Mouse (Mus musculus) liver, embryonic 16.5 days (tissue): ENCODE results near the gene Hip1r. TPM values are rescaled to one million over a fixed set of nuclear protein-coding genes. Genes with fewer than 3 reads are reported as not detected.
A peak's percentile ranks its signal among the peaks of the same experiment; 100 is the strongest.

Experiments used
- ATAC-seq: fragments of 200-750 bp; cut with Nextera tagmentation; 2 replicates; pipeline ENCODE4 v1.8.0; 2017; ENCODE audit warnings: low read depth, mild to moderate bottlenecking, moderate number of reproducible peaks, moderate library complexity
- H3K27ac ChIP-seq: fragments of 300-500 bp; sonication (generic); 2 replicates; pipeline ENCODE4 v1.5.1; 2014; ENCODE audit warnings: mild to moderate bottlenecking, low read length
- H3K27me3 ChIP-seq: fragments of 300-500 bp; sonication (generic); 2 replicates; pipeline ENCODE4 v1.6.1; 2014; ENCODE audit warnings: low read depth, low read length, mixed read lengths; ENCODE audit not compliant: control insufficient read depth, insufficient read depth
- H3K36me3 ChIP-seq: fragments of 300-500 bp; sonication (generic); 2 replicates; pipeline ENCODE4 v1.6.1; 2014; ENCODE audit warnings: mild to moderate bottlenecking; ENCODE audit not compliant: control insufficient read depth, insufficient read depth
- H3K4me1 ChIP-seq: fragments of 300-500 bp; sonication (generic); 2 replicates; pipeline ENCODE4 v1.6.1; 2014; ENCODE audit warnings: low read depth, low read length, mixed read lengths; ENCODE audit not compliant: control insufficient read depth
- H3K4me2 ChIP-seq: fragments of 300-500 bp; sonication (generic); 2 replicates; pipeline ENCODE4 v1.6.1; 2014; ENCODE audit warnings: low read depth, low read length, mixed read lengths
- H3K4me3 ChIP-seq: fragments of 300-500 bp; sonication (generic); 2 replicates; pipeline ENCODE4 v1.5.1; 2014; ENCODE audit warnings: low read depth, mild to moderate bottlenecking, low read length
- H3K9ac ChIP-seq: fragments of 300-500 bp; sonication (generic); 2 replicates; pipeline ENCODE4 v1.6.1; 2014; ENCODE audit warnings: low read depth, low read length
- H3K9me3 ChIP-seq: fragments of 300-500 bp; sonication (generic); replicated peaks from 2 replicates; pipeline ENCODE4 v1.6.1; 2016; ENCODE audit warnings: low read length; ENCODE audit not compliant: control insufficient read depth
- WGBS: fragments of 180-500 bp; shearing (Covaris S2); extraction: QIAGEN DNeasy Blood & Tissue Kit; methylation state at CpG from one replicate; pipeline ENCODE4 v1.1.7; 2014; ENCODE audit not compliant: insufficient replicate concordance; 5-methylcytosine and 5-hydroxymethylcytosine counted together
- polyA plus RNA-seq: library from polyadenylated mRNA; unstranded; fragments of >200 nt; fragmentation: Nextera tagmentation; extraction: Ambion mirVana; gene quantifications from 2 replicates; pipeline ENCODE4 v1.2.1, GENCODE M21; 2015

The Hip1r gene
- polyA plus RNA-seq, 1 experiment from 2014 or later: 16.3 TPM

GRCm38 (mm10) chr5:123989941-123990885 lies 16.8 kb downstream of the Hip1r start:
- H3K36me3 ChIP-seq: no peaks in the 10 kb centered on the region
- H3K4me1 ChIP-seq: no peaks in the 10 kb centered on the region; the same call in 1 of the 2 replicates
- no peak overlapping the region for H3K9ac ChIP-seq
- H3K27ac ChIP-seq: no peak overlapping the region
- H3K27me3 ChIP-seq: no peaks in the 10 kb centered on the region
- no peak overlapping the region for H3K4me3 ChIP-seq
- 75% methylated on average over 20 of the region's 20 CpGs for WGBS
- ATAC-seq: no peak
- no peak overlapping the region for H3K4me2 ChIP-seq
- H3K9me3 ChIP-seq: no peaks in the 10 kb centered on the region

DNA sequence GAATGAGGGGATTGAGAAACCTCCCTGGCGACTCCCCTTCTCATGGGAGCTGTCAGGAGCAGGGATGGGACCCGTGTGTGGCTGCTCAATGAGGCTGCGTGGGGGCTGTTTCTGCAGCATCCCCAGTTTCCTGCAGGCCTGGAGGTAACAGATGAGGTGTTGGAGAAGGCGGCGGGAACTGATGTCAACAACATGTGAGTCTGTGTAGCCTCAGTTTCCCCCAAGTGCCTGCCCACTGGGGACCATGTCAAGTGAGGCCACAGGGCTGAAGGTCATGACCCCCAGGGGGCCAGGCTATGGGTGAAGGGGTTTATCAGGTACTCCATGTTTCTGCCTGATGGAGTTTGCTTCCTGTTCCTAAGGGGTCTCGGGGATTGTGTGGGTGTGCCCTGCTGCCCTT lies 17.9 kb downstream of the Hip1r start:
- no peaks in the 10 kb centered on the region; the same call in 1 of the 2 replicates for H3K4me1 ChIP-seq
- 74% methylated on average over 6 of the region's 6 CpGs for whole genome bisulfite sequencing
- H3K36me3 ChIP-seq: no peaks in the 10 kb centered on the region
- no peak overlapping the region for H3K9ac ChIP-seq
- no peaks in the 10 kb centered on the region for H3K27me3 ChIP-seq
- H3K27ac ChIP-seq: no peak overlapping the region
- H3K4me3 ChIP-seq: no peak overlapping the region
- H3K4me2 ChIP-seq: no peak overlapping the region
- no peak for ATAC-seq
- no peaks in the 10 kb centered on the region for H3K9me3 ChIP-seq

DNA sequence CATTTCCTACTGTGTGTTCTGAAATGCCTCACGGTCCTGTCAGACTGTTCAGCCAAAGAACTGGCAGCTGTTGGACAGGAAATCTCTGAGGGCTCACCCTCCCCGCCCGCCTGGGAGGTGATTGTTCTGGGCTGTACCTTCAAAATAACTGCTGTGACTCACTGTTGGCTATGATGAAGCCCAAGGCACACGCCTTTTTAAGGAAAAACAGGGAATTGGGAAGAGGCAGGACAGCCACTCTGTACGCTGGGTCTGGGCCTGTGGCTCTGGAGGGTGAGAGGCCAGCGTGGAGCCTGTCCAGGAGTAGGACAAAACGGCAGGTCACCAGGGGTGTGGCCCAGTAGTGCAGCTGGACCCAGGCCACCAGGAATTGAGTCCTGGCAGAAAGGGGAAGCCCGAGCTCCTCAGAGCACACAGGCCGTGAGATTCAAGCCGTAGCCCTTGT lies 18.8 kb downstream of the Hip1r start:
- Histone ChIP-seq H3K4me1 (no peaks in the 10 kb centered on the region; the same call in 1 of the 2 replicates), H3K4me3 (no peak overlapping the region), H3K36me3 (no peaks in the 10 kb centered on the region), H3K4me2 (no peak overlapping the region), H3K27ac (no peak overlapping the region), H3K9me3 (no peaks in the 10 kb centered on the region), H3K27me3 (no peaks in the 10 kb centered on the region), H3K9ac (no peak overlapping the region)
- ATAC-seq: no peak
- WGBS: 59% methylated on average over 10 of the region's 10 CpGs

GRCm38 (mm10) chr5:123992794-123993193 lies 19.4 kb downstream of the Hip1r start:
- H3K4me2 ChIP-seq: no peak overlapping the region

DNA sequence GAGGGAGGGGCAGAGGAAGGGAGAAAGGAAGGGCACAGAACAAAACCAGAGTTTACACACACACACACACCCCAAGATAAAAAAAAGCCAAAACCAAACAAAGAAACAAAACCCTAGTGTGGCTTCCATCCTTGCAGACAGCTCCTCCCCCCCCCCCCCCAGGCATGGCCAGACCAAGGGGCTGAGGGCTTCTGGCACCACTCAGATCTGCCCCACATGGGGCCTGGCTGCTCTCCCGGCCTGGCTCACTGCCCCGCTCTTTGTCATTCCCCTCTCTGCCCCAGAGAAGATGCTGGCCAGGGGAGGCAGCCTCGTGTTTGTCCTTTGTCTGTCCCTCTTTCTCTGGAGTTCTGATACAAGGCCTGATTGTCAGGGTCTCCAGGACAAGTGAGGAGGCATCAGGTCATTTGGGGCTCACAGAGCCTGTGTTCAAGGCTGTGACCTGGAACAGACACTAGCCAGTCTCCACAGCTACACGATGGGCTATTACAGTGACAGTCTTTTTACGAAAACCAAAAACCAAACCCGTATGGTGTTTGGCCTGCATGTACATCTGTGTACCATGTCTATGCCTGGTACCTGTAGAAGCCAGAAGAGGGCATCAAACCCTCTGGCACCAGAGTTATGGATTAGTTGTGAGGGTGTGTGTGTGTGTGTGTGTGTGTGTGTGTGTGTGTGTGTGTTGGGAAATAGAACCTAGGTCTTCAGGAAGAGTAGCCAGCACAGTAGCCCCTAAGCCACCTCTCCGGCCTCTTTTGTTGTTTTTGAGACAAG lies 20.0 kb downstream of the Hip1r start:
- peaks cover 2% of the 10 kb centered on the region; the same call in 1 of the 2 replicates for H3K4me1 ChIP-seq
- ATAC-seq: no peak
- no peaks in the 10 kb centered on the region for H3K27me3 ChIP-seq
- H3K36me3 ChIP-seq: peaks cover 6% of the 10 kb centered on the region
- 66% methylated on average over 7 of the region's 7 CpGs for WGBS
- no peak overlapping the region for H3K4me3 ChIP-seq
- H3K9me3 ChIP-seq: no peaks in the 10 kb centered on the region
- H3K4me2 ChIP-seq: no peak overlapping the region
- no peak overlapping the region for H3K27ac ChIP-seq
- no peak overlapping the region for H3K9ac ChIP-seq

More at GRCm38 (mm10) chr5:123992794-123993193, 19.4 kb downstream of the Hip1r start:
- no peak overlapping the region for H3K4me3 ChIP-seq
- H3K9ac ChIP-seq: no peak overlapping the region
- H3K36me3 ChIP-seq: peaks cover 5% of the 10 kb centered on the region
- H3K4me1 ChIP-seq: no peaks in the 10 kb centered on the region; the same call in 1 of the 2 replicates
- no peaks in the 10 kb centered on the region for H3K9me3 ChIP-seq
- 28% methylated on average over 5 of the region's 5 CpGs for WGBS
- ATAC-seq: no peak
- H3K27ac ChIP-seq: no peak overlapping the region
- H3K27me3 ChIP-seq: no peaks in the 10 kb centered on the region

DNA sequence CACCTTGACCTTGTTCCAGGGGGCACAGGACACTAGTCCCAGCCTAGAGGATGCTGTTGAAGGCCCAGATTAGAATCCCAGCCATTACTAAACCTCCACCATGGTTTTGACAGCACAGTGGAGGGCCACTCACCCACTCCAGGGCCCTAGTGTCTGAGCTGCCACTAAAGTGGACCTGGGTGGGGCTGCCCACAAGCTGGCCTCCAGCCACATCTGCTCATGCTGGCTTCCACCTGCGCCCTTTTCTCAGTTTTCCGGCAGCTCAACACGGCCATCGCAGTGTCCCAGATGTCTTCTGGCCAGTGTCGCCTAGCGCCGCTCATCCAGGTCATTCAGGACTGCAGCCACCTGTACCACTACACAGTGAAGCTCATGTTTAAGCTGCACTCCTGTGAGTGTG lies 21.0 kb downstream of the Hip1r start:
- WGBS: 84% methylated on average over 7 of the region's 7 CpGs
- no peak overlapping the region for H3K4me2 ChIP-seq
- H3K9me3 ChIP-seq: no peaks in the 10 kb centered on the region
- H3K27me3 ChIP-seq: no peaks in the 10 kb centered on the region
- H3K27ac ChIP-seq: no peak overlapping the region
- H3K4me1 ChIP-seq: peaks cover 6% of the 10 kb centered on the region; the same call in 1 of the 2 replicates
- ATAC-seq: no peak
- H3K9ac ChIP-seq: no peak overlapping the region
- peaks cover 6% of the 10 kb centered on the region for H3K36me3 ChIP-seq
- H3K4me3 ChIP-seq: no peak overlapping the region

DNA sequence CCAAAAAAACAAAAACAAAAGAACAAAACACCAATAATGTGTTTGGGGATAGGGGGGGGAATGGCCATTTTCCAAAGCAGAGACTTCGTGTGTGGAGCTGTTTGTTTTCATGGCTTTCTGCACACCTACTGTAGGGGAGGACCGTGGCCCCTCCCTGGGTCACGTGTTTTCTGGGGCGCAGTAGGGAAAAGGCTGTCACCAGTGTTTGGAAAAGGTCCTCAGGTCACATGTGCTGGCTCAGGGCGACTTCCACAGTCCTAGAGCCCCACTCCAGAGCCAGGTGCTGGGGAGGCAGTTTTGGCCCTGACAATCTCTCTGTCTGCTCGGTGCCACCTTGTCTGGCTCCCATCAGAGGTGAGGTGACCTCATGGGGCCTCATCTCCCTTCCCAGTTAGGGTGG lies 22.0 kb downstream of the Hip1r start:
- Histone ChIP-seq H3K36me3 (peaks cover 8% of the 10 kb centered on the region), H3K27ac (no peak overlapping the region), H3K9ac (no peak overlapping the region), H3K27me3 (no peaks in the 10 kb centered on the region), H3K4me1 (peaks cover 6% of the 10 kb centered on the region; the same call in 1 of the 2 replicates), H3K9me3 (no peaks in the 10 kb centered on the region), H3K4me2 (no peak overlapping the region), H3K4me3 (no peak overlapping the region)
- ATAC-seq: peak; percentile 63
- 67% methylated on average over 6 of the region's 6 CpGs for WGBS

GRCm38 (mm10) chr5:123996194-123996593 lies 22.8 kb downstream of the Hip1r start:
- ATAC-seq: no peak
- no peak overlapping the region for H3K9ac ChIP-seq
- H3K4me1 ChIP-seq: peaks cover 10% of the 10 kb centered on the region; the same call in 1 of the 2 replicates
- no peaks in the 10 kb centered on the region for H3K27me3 ChIP-seq
- no peak overlapping the region for H3K4me3 ChIP-seq
- H3K4me2 ChIP-seq: no peak overlapping the region
- H3K27ac ChIP-seq: no peak overlapping the region
- peaks cover 14% of the 10 kb centered on the region for H3K36me3 ChIP-seq
- H3K9me3 ChIP-seq: no peaks in the 10 kb centered on the region
- WGBS: 76% methylated on average over 10 of the region's 10 CpGs
